Mouse (Mus musculus) limb, embryonic 10.5 days (tissue): ENCODE measurements around the gene Glo1. TPM values are rescaled to one million over a fixed set of nuclear protein-coding genes. Genes with fewer than 3 reads are reported as not detected.
"Not testable (repeated sequence)": the region's sequence is repeated elsewhere in the genome, so short reads cannot be mapped to it uniquely, and the experiment has no call there.

Experiments
- DNase-seq: peaks from one replicate; pipeline ENCODE4 v3.0.0-alpha.2; 2017; ENCODE audit warnings: low spot score
- H3K27ac ChIP-seq: fragments of 300-500 bp; sonication (generic); 2 replicates; pipeline ENCODE4 v1.5.1; 2016; ENCODE audit warnings: mild to moderate bottlenecking
- H3K27me3 ChIP-seq: fragments of 300-500 bp; sonication (generic); 2 replicates; pipeline ENCODE4 v1.6.1; 2016; ENCODE audit warnings: low read depth, mild to moderate bottlenecking; ENCODE audit not compliant: poor library complexity, severe bottlenecking
- H3K36me3 ChIP-seq: fragments of 300-500 bp; sonication (generic); 2 replicates; pipeline ENCODE4 v1.6.1; 2016; ENCODE audit warnings: mild to moderate bottlenecking, moderate library complexity
- H3K4me1 ChIP-seq: fragments of 300-500 bp; sonication (generic); 2 replicates; pipeline ENCODE4 v1.6.1; 2016
- H3K4me3 ChIP-seq: fragments of 300-500 bp; sonication (generic); 2 replicates; pipeline ENCODE4 v1.5.1; 2016; ENCODE audit warnings: mild to moderate bottlenecking, moderate library complexity
- H3K9me3 ChIP-seq: fragments of 300-500 bp; sonication (generic); replicated peaks from 2 replicates; pipeline ENCODE4 v1.6.1; 2016; ENCODE audit warnings: mild to moderate bottlenecking
- WGBS: fragments of 180-500 bp; shearing (Covaris S2); methylation state at CpG from one replicate; pipeline ENCODE4 v1.1.7; 2016; 5-methylcytosine and 5-hydroxymethylcytosine counted together
- polyA plus RNA-seq: library from polyadenylated mRNA; unstranded; fragments of >200 nt; fragmentation: Nextera tagmentation; extraction: Ambion mirVana; gene quantifications from 2 replicates; pipeline ENCODE4 v1.2.1, GENCODE M21; 2016

Gene Glo1
- polyA plus RNA-seq, 1 experiment from 2014 or later = 206 TPM

- no peak for DNase-seq
- Histone ChIP-seq H3K27ac (no peak overlapping the region), H3K9me3 (no peaks in the 10 kb centered on the region), H3K36me3 (no peaks in the 10 kb centered on the region), H3K27me3 (no peaks in the 10 kb centered on the region), H3K4me1 (peaks cover 5% of the 10 kb centered on the region), H3K4me3 (no peak overlapping the region)
- 58% methylated on average over 1 of the region's 1 CpGs for WGBS
These were observed 11.0 kb upstream of the Glo1 start for GRCm38 (mm10) chr17:30637714-30638113.

GRCm38 (mm10) chr17:30635367-30635766 lies 8.7 kb upstream of the Glo1 start:
- Histone ChIP-seq H3K36me3 (no peaks in the 10 kb centered on the region), H3K27me3 (no peaks in the 10 kb centered on the region), H3K9me3 (no peaks in the 10 kb centered on the region), H3K27ac (no peak overlapping the region), H3K4me1 (peaks cover 5% of the 10 kb centered on the region), H3K4me3 (peak overlapping the region; percentile 33)
- 25% methylated on average over 17 of the region's 17 CpGs for WGBS
- DNase-seq = peak; percentile 55

- no CpG with 5 or more reads among the region's 20 CpGs for WGBS
- not testable (repeated sequence) for H3K4me1 ChIP-seq, DNase-seq, H3K4me3 ChIP-seq, H3K27ac ChIP-seq, H3K27me3 ChIP-seq, H3K36me3 ChIP-seq, H3K9me3 ChIP-seq
These were observed 2.5 kb downstream of the Glo1 start, which contains the start of gene Dnah8 for GRCm38 (mm10) chr17:30624132-30624531. Gene Dnah8, plus strand, starts transcription at chr17:30624354.

- no peaks in the 10 kb centered on the region for H3K9me3 ChIP-seq
- no peaks in the 10 kb centered on the region for H3K36me3 ChIP-seq
- no peaks in the 10 kb centered on the region for H3K4me1 ChIP-seq
- H3K27ac ChIP-seq = no peak overlapping the region
- 88% methylated on average over 3 of the region's 3 CpGs for WGBS
- no peak overlapping the region for H3K4me3 ChIP-seq
- H3K27me3 ChIP-seq = no peaks in the 10 kb centered on the region
- no peak for DNase-seq
These were observed 3.5 kb downstream of the Glo1 start for GRCm38 (mm10) chr17:30623200-30623599.

- Histone ChIP-seq H3K4me3 (no peak overlapping the region), H3K36me3 (no peaks in the 10 kb centered on the region), H3K4me1 (no peaks in the 10 kb centered on the region), H3K27ac (no peak overlapping the region), H3K9me3 (no peaks in the 10 kb centered on the region), H3K27me3 (no peaks in the 10 kb centered on the region)
- no peak for DNase-seq
- WGBS = 70% methylated on average over 4 of the region's 4 CpGs
These were observed 5.2 kb downstream of the Glo1 start for GRCm38 (mm10) chr17:30621450-30621849.

GRCm38 (mm10) chr17:30620548-30620947 lies 6.1 kb downstream of the Glo1 start:
- 33% methylated on average over 2 of the region's 2 CpGs for WGBS
- no peaks in the 10 kb centered on the region for H3K36me3 ChIP-seq
- H3K27ac ChIP-seq = no peak overlapping the region
- no peaks in the 10 kb centered on the region for H3K27me3 ChIP-seq
- no peak for DNase-seq
- H3K4me3 ChIP-seq = no peak overlapping the region
- H3K9me3 ChIP-seq = no peaks in the 10 kb centered on the region
- no peaks in the 10 kb centered on the region for H3K4me1 ChIP-seq

- WGBS = 61% methylated on average over 2 of the region's 2 CpGs
- no peak overlapping the region for H3K27ac ChIP-seq
- no peaks in the 10 kb centered on the region for H3K9me3 ChIP-seq
- H3K27me3 ChIP-seq = no peaks in the 10 kb centered on the region
- no peaks in the 10 kb centered on the region for H3K36me3 ChIP-seq
- DNase-seq = no peak
- H3K4me1 ChIP-seq = no peaks in the 10 kb centered on the region
- H3K4me3 ChIP-seq = no peak overlapping the region
These were observed 7.5 kb downstream of the Glo1 start for GRCm38 (mm10) chr17:30619153-30619552.

GRCm38 (mm10) chr17:30618136-30618891 lies 8.4 kb downstream of the Glo1 start:
- no peaks in the 10 kb centered on the region for H3K4me1 ChIP-seq
- DNase-seq = no peak
- no peaks in the 10 kb centered on the region for H3K36me3 ChIP-seq
- no peak overlapping the region for H3K27ac ChIP-seq
- H3K27me3 ChIP-seq = no peaks in the 10 kb centered on the region
- H3K9me3 ChIP-seq = no peaks in the 10 kb centered on the region
- no peak overlapping the region for H3K4me3 ChIP-seq
- WGBS = 89% methylated on average over 3 of the region's 3 CpGs

- DNase-seq = no peak
- H3K9me3 ChIP-seq = no peaks in the 10 kb centered on the region
- no peaks in the 10 kb centered on the region for H3K27me3 ChIP-seq
- no peak overlapping the region for H3K27ac ChIP-seq
- WGBS = 90% methylated on average over 5 of the region's 5 CpGs
- H3K4me1 ChIP-seq = peaks cover 7% of the 10 kb centered on the region
- no peaks in the 10 kb centered on the region for H3K36me3 ChIP-seq
- no peak overlapping the region for H3K4me3 ChIP-seq
These were observed 10.5 kb downstream of the Glo1 start for GRCm38 (mm10) chr17:30616203-30616602.

- Histone ChIP-seq H3K27ac (no peak overlapping the region), H3K9me3 (no peaks in the 10 kb centered on the region)
These were observed 13.3 kb downstream of the Glo1 start for GRCm38 (mm10) chr17:30613350-30613749.

GRCm38 (mm10) chr17:30612075-30612859 lies 14.4 kb downstream of the Glo1 start:
- Histone ChIP-seq H3K4me1 (peaks cover 23% of the 10 kb centered on the region), H3K9me3 (no peaks in the 10 kb centered on the region), H3K4me3 (peak overlapping the region; percentile 71), H3K27ac (peak overlapping the region; percentile 92), H3K36me3 (peaks cover 13% of the 10 kb centered on the region), H3K27me3 (no peaks in the 10 kb centered on the region)
- WGBS = under 1% methylated on average over 34 of the region's 34 CpGs
- DNase-seq = peak; percentile 97

More at GRCm38 (mm10) chr17:30613350-30613749, 13.3 kb downstream of the Glo1 start:
- no peak overlapping the region for H3K4me3 ChIP-seq
- no peak for DNase-seq
- peaks cover 10% of the 10 kb centered on the region for H3K36me3 ChIP-seq
- H3K4me1 ChIP-seq = peaks cover 15% of the 10 kb centered on the region
- H3K27me3 ChIP-seq = no peaks in the 10 kb centered on the region

GRCm38 (mm10) chr17:30611221-30612074 lies 15.2 kb downstream of the Glo1 start:
- 28% methylated on average over 18 of the region's 18 CpGs for WGBS
- Histone ChIP-seq H3K4me1 (peaks cover 24% of the 10 kb centered on the region), H3K4me3 (peak overlapping the region; percentile 71), H3K9me3 (no peaks in the 10 kb centered on the region), H3K36me3 (peaks cover 15% of the 10 kb centered on the region), H3K27me3 (no peaks in the 10 kb centered on the region), H3K27ac (peak overlapping the region; percentile 92)
- no peak for DNase-seq
